Mouse (Mus musculus): ENCODE results near the gene Ilf2. TPM values are rescaled to one million over a fixed set of nuclear protein-coding genes. Genes with fewer than 3 reads are reported as not detected.

Ilf2 gene
- polyA plus RNA-seq, 1 experiment from 2014 or later: 368 TPM

GRCm38 (mm10) chr3:90465686-90466310 lies 10.1 kb upstream of the Ilf2 start, which contains the start of gene Npr1:
TSS of gene Npr1 (minus strand) at chr3:90465866.
- WGBS: 2% methylated on average over 24 of the region's 49 CpGs
- DNase-seq (ENCODE audit: low spot score): no peak
- Histone ChIP-seq H3K4me1 (replicated peaks; ENCODE audit: control insufficient read depth, insufficient read depth, low read length) (0 out of 2 replicates have a peak, but pooled peaks cover 2% of the 10 kb centered on the region), H3K36me3 (ENCODE audit: control insufficient read depth, insufficient read depth, low read length) (no peaks in the 10 kb centered on the region), H3K4me3 (ENCODE audit: low read depth, low read length) (peak within 1 kb of the TSS; percentile 34), H3K9ac (ENCODE audit: low read depth, low read length) (peak within 1 kb of the TSS; percentile 27), H3K4me2 (replicated peaks; ENCODE audit: low read depth, low read length) (peak within 1 kb of the TSS; percentile 60), H3K27ac (ENCODE audit: low read depth, low read length) (no peak within 1 kb of the TSS), H3K9me3 (ENCODE audit: control insufficient read depth, low read length) (no peaks in the 10 kb centered on the region), H3K27me3 (ENCODE audit: control insufficient read depth, insufficient read depth, low read length) (peaks cover 37% of the 10 kb centered on the region)
- ATAC-seq (ENCODE audit: low FRiP score): peak; percentile 64

DNA sequence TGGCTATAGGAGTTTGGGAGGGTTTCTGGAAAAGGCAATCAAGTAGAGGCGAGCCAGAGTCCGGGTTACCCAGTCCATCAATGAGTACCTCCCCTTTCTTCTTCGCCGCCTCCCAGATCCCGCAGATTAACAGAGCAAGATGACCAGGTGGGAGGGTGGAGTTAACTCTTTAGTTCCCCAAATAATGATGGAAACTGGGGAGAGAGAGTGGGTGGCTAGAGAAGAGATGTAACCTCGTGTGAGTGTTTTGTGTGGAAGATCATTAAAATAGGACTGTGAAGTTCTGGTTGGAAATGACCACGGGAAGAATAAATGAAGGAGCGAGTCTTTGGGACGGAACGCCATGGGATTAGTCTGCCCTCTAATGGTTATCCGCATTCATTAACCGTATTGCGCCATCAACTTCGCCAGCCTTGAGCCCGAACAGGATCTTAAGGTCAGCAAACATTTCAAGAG lies 9.6 kb upstream of the Ilf2 start:
- H3K27ac ChIP-seq (ENCODE audit: low read depth, low read length): no peak overlapping the region
- peak; percentile 78 for DNase-seq (ENCODE audit: low spot score)
- ATAC-seq (ENCODE audit: low FRiP score): peak; percentile 53; the same call in 1 of the 2 replicates

GRCm38 (mm10) chr3:90467618-90468300 lies 8.2 kb upstream of the Ilf2 start:
- H3K4me2 ChIP-seq (replicated peaks; ENCODE audit: low read depth, low read length): no peak overlapping the region
- H3K9ac ChIP-seq (ENCODE audit: low read depth, low read length): no peak overlapping the region
- H3K27me3 ChIP-seq (ENCODE audit: control insufficient read depth, insufficient read depth, low read length): peaks cover 29% of the 10 kb centered on the region
- H3K4me1 ChIP-seq (replicated peaks; ENCODE audit: control insufficient read depth, insufficient read depth, low read length): 0 out of 2 replicates have a peak, but pooled peaks cover 2% of the 10 kb centered on the region
- H3K9me3 ChIP-seq (ENCODE audit: control insufficient read depth, low read length): no peaks in the 10 kb centered on the region
- no peak overlapping the region for H3K4me3 ChIP-seq (ENCODE audit: low read depth, low read length)
- H3K36me3 ChIP-seq (ENCODE audit: control insufficient read depth, insufficient read depth, low read length): no peaks in the 10 kb centered on the region
- no peak for ATAC-seq (ENCODE audit: low FRiP score)
- H3K27ac ChIP-seq (ENCODE audit: low read depth, low read length): no peak overlapping the region
- no peak for DNase-seq (ENCODE audit: low spot score)
- whole genome bisulfite sequencing: 91% methylated on average over 10 of the region's 10 CpGs

More for the DNA sequence above, 9.6 kb upstream of the Ilf2 start:
- H3K36me3 ChIP-seq (ENCODE audit: control insufficient read depth, insufficient read depth, low read length): no peaks in the 10 kb centered on the region
- peaks cover 37% of the 10 kb centered on the region for H3K27me3 ChIP-seq (ENCODE audit: control insufficient read depth, insufficient read depth, low read length)
- H3K4me1 ChIP-seq (replicated peaks; ENCODE audit: control insufficient read depth, insufficient read depth, low read length): 0 out of 2 replicates have a peak, but pooled peaks cover 2% of the 10 kb centered on the region
- H3K9me3 ChIP-seq (ENCODE audit: control insufficient read depth, low read length): no peaks in the 10 kb centered on the region
- peak overlapping the region; percentile 34 for H3K4me3 ChIP-seq (ENCODE audit: low read depth, low read length)
- H3K4me2 ChIP-seq (replicated peaks; ENCODE audit: low read depth, low read length): peak overlapping the region; percentile 60
- no peak overlapping the region for H3K9ac ChIP-seq (ENCODE audit: low read depth, low read length)
- WGBS: 1% methylated on average over 15 of the region's 15 CpGs

- H3K4me2 ChIP-seq (replicated peaks; ENCODE audit: low read depth, low read length): no peak overlapping the region
- peak; percentile 49 for DNase-seq (ENCODE audit: low spot score)
- no peak overlapping the region for H3K9ac ChIP-seq (ENCODE audit: low read depth, low read length)
These were observed 3.7 kb upstream of the Ilf2 start for GRCm38 (mm10) chr3:90472213-90472612.

DNA sequence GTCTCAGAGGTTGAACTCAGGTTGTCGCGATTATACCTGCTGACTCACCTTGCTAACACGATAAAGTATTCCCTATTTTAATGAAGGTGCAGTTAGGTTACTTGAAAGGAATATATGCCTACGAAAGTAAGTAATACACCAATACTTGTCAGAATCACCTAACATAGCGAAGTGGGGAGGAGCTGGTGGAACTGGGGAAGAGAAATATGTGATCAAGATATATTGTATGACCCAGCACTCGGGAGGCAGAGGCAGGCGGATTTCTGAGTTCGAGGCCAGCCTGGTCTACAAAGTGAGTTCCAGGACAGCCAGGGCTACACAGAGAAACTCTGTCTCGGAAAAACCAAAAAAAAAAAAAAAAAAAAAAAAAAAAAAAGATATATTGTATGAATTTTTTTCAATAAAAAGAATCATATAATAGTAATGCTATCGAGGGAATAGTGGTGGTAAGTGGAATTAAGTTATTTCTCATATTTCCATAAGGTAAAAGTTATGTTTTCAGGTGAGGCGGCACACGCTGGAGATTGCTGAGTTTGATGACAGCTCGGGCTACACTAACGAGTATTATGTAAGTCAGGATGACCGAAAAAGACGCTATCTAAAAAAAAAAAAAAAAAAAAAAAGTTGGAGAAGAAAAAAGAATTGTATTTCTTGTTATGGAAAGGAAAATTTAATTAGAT lies 635 bp upstream of the Ilf2 start:
- no peak overlapping the region for H3K27ac ChIP-seq (ENCODE audit: low read depth, low read length)
- H3K27me3 ChIP-seq (ENCODE audit: control insufficient read depth, insufficient read depth, low read length): no peaks in the 10 kb centered on the region
- WGBS: 40% methylated on average over 15 of the region's 16 CpGs
- ATAC-seq (ENCODE audit: low FRiP score) (peak; percentile 31), DNase-seq (ENCODE audit: low spot score) (no peak)
- H3K9ac ChIP-seq (ENCODE audit: low read depth, low read length): no peak overlapping the region
- peak overlapping the region; percentile 25 for H3K4me3 ChIP-seq (ENCODE audit: low read depth, low read length)
- H3K9me3 ChIP-seq (ENCODE audit: control insufficient read depth, low read length): no peaks in the 10 kb centered on the region
- no peak overlapping the region for H3K4me2 ChIP-seq (replicated peaks; ENCODE audit: low read depth, low read length)
- H3K36me3 ChIP-seq (ENCODE audit: control insufficient read depth, insufficient read depth, low read length): peaks cover 7% of the 10 kb centered on the region
- 0 out of 2 replicates have a peak, but pooled peaks cover 2% of the 10 kb centered on the region for H3K4me1 ChIP-seq (replicated peaks; ENCODE audit: control insufficient read depth, insufficient read depth, low read length)

More at GRCm38 (mm10) chr3:90472213-90472612, 3.7 kb upstream of the Ilf2 start:
- Histone ChIP-seq H3K27me3 (ENCODE audit: control insufficient read depth, insufficient read depth, low read length) (no peaks in the 10 kb centered on the region), H3K27ac (ENCODE audit: low read depth, low read length) (no peak overlapping the region), H3K9me3 (ENCODE audit: control insufficient read depth, low read length) (no peaks in the 10 kb centered on the region), H3K4me3 (ENCODE audit: low read depth, low read length) (no peak overlapping the region), H3K36me3 (ENCODE audit: control insufficient read depth, insufficient read depth, low read length) (no peaks in the 10 kb centered on the region), H3K4me1 (replicated peaks; ENCODE audit: control insufficient read depth, insufficient read depth, low read length) (0 out of 2 replicates have a peak, but pooled peaks cover under 1% of the 10 kb centered on the region)
- WGBS: 42% methylated on average over 3 of the region's 3 CpGs
- ATAC-seq (ENCODE audit: low FRiP score): no peak

DNA sequence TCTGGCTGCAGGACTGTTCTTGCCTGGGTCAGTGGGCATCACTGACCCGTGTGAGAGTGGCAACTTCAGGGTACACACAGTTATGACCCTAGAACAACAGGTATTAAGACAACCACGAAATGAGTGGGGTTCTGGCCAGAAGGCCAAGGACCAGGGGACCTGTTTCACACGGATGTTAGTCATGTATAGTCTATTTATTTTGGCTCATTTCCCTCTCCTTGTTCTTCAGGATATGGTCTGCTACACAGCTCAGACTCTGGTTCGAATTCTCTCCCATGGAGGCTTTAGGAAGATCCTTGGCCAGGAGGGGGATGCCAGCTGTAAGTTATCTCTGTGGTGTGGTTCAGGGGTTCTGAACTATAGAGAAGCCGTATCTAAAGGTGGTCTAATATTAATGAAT lies 11.1 kb downstream of the Ilf2 start:
- Histone ChIP-seq H3K27me3 (ENCODE audit: control insufficient read depth, insufficient read depth, low read length) (no peaks in the 10 kb centered on the region), H3K9me3 (ENCODE audit: control insufficient read depth, low read length) (no peaks in the 10 kb centered on the region), H3K4me3 (ENCODE audit: low read depth, low read length) (no peak overlapping the region), H3K36me3 (ENCODE audit: control insufficient read depth, insufficient read depth, low read length) (peaks cover 26% of the 10 kb centered on the region), H3K9ac (ENCODE audit: low read depth, low read length) (no peak overlapping the region), H3K27ac (ENCODE audit: low read depth, low read length) (no peak overlapping the region), H3K4me1 (replicated peaks; ENCODE audit: control insufficient read depth, insufficient read depth, low read length) (0 out of 2 replicates have a peak, but pooled peaks cover 3% of the 10 kb centered on the region), H3K4me2 (replicated peaks; ENCODE audit: low read depth, low read length) (no peak overlapping the region)
- DNase-seq (ENCODE audit: low spot score): no peak
- 84% methylated on average over 5 of the region's 5 CpGs for WGBS
- no peak for ATAC-seq (ENCODE audit: low FRiP score)

GRCm38 (mm10) chr3:90488576-90488975 lies 12.7 kb downstream of the Ilf2 start:
- Histone ChIP-seq H3K36me3 (ENCODE audit: control insufficient read depth, insufficient read depth, low read length) (peaks cover 22% of the 10 kb centered on the region), H3K4me2 (replicated peaks; ENCODE audit: low read depth, low read length) (no peak overlapping the region), H3K4me3 (ENCODE audit: low read depth, low read length) (no peak overlapping the region), H3K9me3 (ENCODE audit: control insufficient read depth, low read length) (no peaks in the 10 kb centered on the region), H3K4me1 (replicated peaks; ENCODE audit: control insufficient read depth, insufficient read depth, low read length) (0 out of 2 replicates have a peak, but pooled peaks cover 3% of the 10 kb centered on the region), H3K27ac (ENCODE audit: low read depth, low read length) (no peak overlapping the region), H3K9ac (ENCODE audit: low read depth, low read length) (no peak overlapping the region), H3K27me3 (ENCODE audit: control insufficient read depth, insufficient read depth, low read length) (no peaks in the 10 kb centered on the region)
- ATAC-seq (ENCODE audit: low FRiP score): no peak
- WGBS: 86% methylated on average over 6 of the region's 6 CpGs
- no peak for DNase-seq (ENCODE audit: low spot score)

DNA sequence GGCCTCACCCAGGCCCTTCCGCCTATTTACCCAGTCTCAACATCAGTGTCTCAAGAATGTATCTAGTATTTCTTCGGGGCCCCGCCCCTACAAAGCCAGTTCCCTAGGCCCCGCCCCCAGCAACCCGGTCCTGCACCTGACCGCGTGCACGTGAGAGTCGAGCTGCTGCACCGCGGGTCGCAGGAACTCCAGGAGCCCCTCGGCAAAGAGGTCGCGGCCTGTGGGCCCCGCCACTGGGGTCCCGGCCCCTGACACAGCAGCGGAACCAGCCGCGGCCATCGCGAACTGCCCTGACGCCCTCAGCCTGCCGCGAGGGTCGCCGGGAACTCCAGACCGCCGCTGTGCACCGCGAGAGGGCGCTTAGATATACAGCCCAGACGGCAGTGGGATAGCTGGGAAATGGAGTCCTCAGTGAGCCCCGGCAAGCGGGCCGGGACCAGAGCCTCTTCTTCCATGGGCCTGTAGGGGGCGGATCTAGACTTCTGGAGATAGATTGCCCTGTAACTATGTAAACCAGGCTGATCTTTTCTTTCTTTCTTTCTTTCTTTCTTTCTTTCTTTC lies 14.8 kb downstream of the Ilf2 start, which contains the start of gene Snapin:
Snapin (minus strand) TSS at position 338 of the 561 bp plus-strand sequence.
- Histone ChIP-seq H3K4me1 (replicated peaks; ENCODE audit: control insufficient read depth, insufficient read depth, low read length) (0 out of 2 replicates have a peak, but pooled peaks cover 3% of the 10 kb centered on the region), H3K27me3 (ENCODE audit: control insufficient read depth, insufficient read depth, low read length) (no peaks in the 10 kb centered on the region), H3K9ac (ENCODE audit: low read depth, low read length) (peak within 1 kb of the TSS; percentile 81), H3K36me3 (ENCODE audit: control insufficient read depth, insufficient read depth, low read length) (peaks cover 14% of the 10 kb centered on the region), H3K4me2 (replicated peaks; ENCODE audit: low read depth, low read length) (peak within 1 kb of the TSS; percentile 49), H3K4me3 (ENCODE audit: low read depth, low read length) (peak within 1 kb of the TSS; percentile 73), H3K9me3 (ENCODE audit: control insufficient read depth, low read length) (no peaks in the 10 kb centered on the region), H3K27ac (ENCODE audit: low read depth, low read length) (no peak within 1 kb of the TSS)
- ATAC-seq (ENCODE audit: low FRiP score) (peak; percentile 97), DNase-seq (ENCODE audit: low spot score) (peak; percentile 96)
- 1% methylated on average over 37 of the region's 37 CpGs for WGBS

All from hindbrain, embryonic 11.5 days (tissue).